Mouse (Mus musculus): Measurements from ENCODE around the gene Ap5s1. TPM values are rescaled to one million over a fixed set of nuclear protein-coding genes. Genes with fewer than 3 reads are reported as not detected.

Ap5s1 gene
- total and polyA plus RNA-seq, 2 experiments from 2014 or later, result 37.1 to 67.6 TPM

DNA sequence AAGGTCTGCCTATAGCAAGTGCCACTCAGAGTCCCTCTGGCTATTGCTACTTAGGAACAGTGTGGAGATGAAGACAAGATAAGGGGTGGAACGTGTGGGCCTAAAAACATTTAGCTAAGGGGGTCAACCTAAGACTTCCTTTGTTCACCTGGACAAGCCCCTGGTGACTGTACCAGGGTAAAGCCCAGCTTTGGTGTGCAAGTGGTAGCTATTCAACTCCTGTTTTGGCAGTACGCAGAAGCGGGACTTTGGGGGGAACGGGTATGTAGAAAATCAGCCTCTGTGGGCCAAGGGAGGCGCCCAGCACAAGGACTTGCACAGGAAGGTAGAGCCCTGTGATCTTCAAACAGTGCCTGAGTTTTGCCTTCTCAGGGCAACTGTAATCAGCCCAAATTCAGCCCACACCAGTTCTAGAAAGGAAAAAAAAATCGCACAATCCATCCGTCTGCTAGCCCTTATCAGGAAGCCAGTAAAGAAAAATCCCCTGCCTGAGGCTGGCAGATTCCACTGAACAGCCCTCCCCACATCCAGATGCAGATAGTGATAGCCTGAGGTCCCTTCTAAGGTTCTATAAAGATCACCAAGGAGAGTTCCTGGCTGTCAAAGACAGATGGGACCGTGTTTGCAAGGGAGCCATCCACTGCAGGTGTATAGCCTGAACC is 1.2 kb upstream of the Ap5s1 start:
- no peak overlapping the region for H3K4me3 ChIP-seq (ENCODE audit: low read length)
- H3K9me3 ChIP-seq (ENCODE audit: low read length), result no peaks in the 10 kb centered on the region
- H3K4me2 ChIP-seq (ENCODE audit: low read depth, low read length), result no peak overlapping the region
- WGBS, result 86% methylated on average over 8 of the region's 8 CpGs
- H3K27me3 ChIP-seq (ENCODE audit: insufficient read depth, low read length), result no peaks in the 10 kb centered on the region
- peaks cover 7% of the 10 kb centered on the region for H3K4me1 ChIP-seq (ENCODE audit: insufficient read depth, low read length)
- H3K9ac ChIP-seq (replicated peaks; ENCODE audit: low read length), result no peak overlapping the region
- no peak for ATAC-seq
- no peak overlapping the region for H3K27ac ChIP-seq
- DNase-seq (ENCODE audit: low spot score), result no peak
- H3K36me3 ChIP-seq (ENCODE audit: insufficient read depth, low read length), result no peaks in the 10 kb centered on the region
- TF ChIP-seq CTCF (IDR thresholded peaks at IDR 0.05; ENCODE audit: low read depth), result no peak

DNA sequence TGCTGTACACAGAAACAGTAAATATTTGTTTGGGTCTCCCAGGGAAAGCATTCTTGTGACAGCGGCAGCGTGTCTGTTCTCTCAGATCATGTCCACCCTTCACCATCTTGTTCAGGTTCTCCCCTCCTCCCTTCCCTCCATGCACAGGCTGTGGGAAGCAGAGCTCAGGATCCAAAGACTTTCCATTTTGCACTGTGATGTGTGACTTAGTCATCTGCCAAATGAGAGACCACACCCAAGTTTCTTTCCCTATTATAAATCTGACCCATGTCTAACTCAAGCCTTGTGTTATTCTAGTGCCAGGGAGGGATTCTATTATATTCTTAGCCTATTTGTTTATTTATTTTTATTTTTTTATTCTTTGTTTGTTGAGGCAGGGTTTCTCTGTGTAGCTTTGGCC is 1.5 kb downstream of the Ap5s1 start:
- H3K27me3 ChIP-seq (ENCODE audit: insufficient read depth, low read length), result no peaks in the 10 kb centered on the region
- no peaks in the 10 kb centered on the region for H3K9me3 ChIP-seq (ENCODE audit: low read length)
- H3K9ac ChIP-seq (replicated peaks; ENCODE audit: low read length), result no peak overlapping the region
- H3K4me2 ChIP-seq (ENCODE audit: low read depth, low read length), result no peak overlapping the region
- no peak for ATAC-seq
- H3K4me1 ChIP-seq (ENCODE audit: insufficient read depth, low read length), result peaks cover 11% of the 10 kb centered on the region
- WGBS, result 88% methylated on average over 2 of the region's 2 CpGs
- DNase-seq (ENCODE audit: low spot score), result no peak
- H3K4me3 ChIP-seq (ENCODE audit: low read length), result no peak overlapping the region
- no peak for TF ChIP-seq CTCF (IDR thresholded peaks at IDR 0.05; ENCODE audit: low read depth)
- peaks cover 7% of the 10 kb centered on the region; the same call in 1 of the 2 replicates for H3K36me3 ChIP-seq (ENCODE audit: insufficient read depth, low read length)
- H3K27ac ChIP-seq, result no peak overlapping the region

DNA sequence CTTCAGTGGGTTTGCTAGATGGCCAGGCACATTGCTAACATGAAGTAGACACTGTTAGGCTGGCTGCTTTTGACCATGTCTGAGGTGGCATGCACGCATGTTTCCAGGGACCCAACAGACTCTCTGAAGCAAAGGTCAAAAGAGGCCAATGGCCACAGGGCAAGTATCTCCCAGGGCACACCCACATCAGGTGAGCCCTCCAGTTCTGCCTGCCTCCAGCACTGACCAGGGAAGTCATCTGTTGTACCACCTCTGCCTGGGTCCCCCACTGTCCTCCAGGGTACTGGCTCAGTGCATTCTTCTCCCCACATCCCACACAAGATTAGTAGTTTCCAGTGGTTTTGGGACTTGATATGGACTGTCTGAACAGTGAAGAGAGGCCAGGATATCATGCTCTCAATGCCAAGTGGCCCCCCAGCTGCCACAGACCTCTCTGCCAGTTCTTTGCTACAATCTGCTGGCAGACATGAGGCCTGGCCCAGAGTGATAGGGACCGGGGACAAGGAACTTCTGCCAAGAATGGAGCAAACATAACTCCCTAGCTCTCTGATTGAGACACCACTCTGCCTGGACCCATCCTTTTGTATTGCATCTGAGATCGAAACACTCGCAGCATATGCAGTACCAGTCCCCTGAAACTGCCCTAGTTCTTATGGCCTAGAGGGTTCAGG is 2.4 kb downstream of the Ap5s1 start:
- Histone ChIP-seq H3K4me3 (ENCODE audit: low read length) (peak overlapping the region; percentile 62; the same call in 1 of the 2 replicates), H3K27me3 (ENCODE audit: insufficient read depth, low read length) (no peaks in the 10 kb centered on the region), H3K9me3 (ENCODE audit: low read length) (no peaks in the 10 kb centered on the region), H3K27ac (peak overlapping the region; percentile 94), H3K4me2 (ENCODE audit: low read depth, low read length) (peak overlapping the region; percentile 74), H3K9ac (replicated peaks; ENCODE audit: low read length) (peak overlapping the region; percentile 74; the same call in 1 of the 2 replicates), H3K4me1 (ENCODE audit: insufficient read depth, low read length) (peaks cover 11% of the 10 kb centered on the region), H3K36me3 (ENCODE audit: insufficient read depth, low read length) (peaks cover 7% of the 10 kb centered on the region; the same call in 1 of the 2 replicates)
- ATAC-seq (no peak), DNase-seq (ENCODE audit: low spot score) (peak; percentile 8)
- 59% methylated on average over 4 of the region's 4 CpGs for WGBS
- TF ChIP-seq CTCF (IDR thresholded peaks at IDR 0.05; ENCODE audit: low read depth), result no peak

DNA sequence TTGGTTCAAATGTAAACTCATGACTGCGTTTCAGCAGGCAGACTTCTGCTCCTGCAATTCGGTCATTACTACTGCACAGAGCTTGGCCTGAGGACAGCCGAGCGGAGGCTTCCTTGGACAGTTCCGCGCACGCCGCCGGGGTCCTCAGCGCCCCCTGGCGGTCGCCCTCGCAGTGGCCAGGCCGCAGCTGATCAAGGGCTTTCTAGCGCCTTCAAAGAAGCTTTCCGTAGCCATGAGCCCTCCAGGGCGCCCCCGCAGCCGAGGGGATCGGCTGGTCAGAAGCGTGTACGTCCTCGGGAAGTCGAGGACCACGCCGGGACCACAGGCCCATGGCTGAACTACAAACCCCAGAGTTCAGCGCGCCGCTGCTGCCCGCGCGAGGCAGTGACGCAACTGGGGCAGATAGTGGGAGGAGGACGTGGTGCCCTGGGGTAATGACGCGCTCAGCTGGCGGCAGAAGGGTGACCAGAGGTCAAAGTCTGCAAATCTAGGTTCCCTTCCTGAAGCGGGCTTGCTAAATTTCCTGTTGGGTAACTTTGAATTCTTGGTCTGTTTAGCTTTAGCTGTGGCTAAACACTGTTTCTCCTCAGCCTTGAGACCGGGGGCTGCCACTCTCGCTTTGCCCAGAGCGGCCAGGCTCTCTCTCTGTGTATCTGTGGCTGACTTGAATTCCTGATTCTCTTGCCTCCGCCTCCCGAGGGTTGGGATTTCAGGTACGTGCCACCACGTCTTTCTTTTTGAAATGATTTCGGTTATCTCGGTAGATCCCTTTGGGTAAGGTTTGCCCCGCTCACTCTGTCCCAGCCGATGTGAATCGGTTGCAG is 3.3 kb downstream of the Ap5s1 start:
- Histone ChIP-seq H3K4me1 (ENCODE audit: insufficient read depth, low read length) (peaks cover 11% of the 10 kb centered on the region), H3K4me2 (ENCODE audit: low read depth, low read length) (peak overlapping the region; percentile 74), H3K9ac (replicated peaks; ENCODE audit: low read length) (peak overlapping the region; percentile 74), H3K27me3 (ENCODE audit: insufficient read depth, low read length) (no peaks in the 10 kb centered on the region), H3K27ac (peak overlapping the region; percentile 94), H3K36me3 (ENCODE audit: insufficient read depth, low read length) (peaks cover 7% of the 10 kb centered on the region; the same call in 1 of the 2 replicates), H3K4me3 (ENCODE audit: low read length) (peak overlapping the region; percentile 62), H3K9me3 (ENCODE audit: low read length) (no peaks in the 10 kb centered on the region)
- WGBS, result under 1% methylated on average over 50 of the region's 50 CpGs
- peak; percentile 96 for DNase-seq (ENCODE audit: low spot score)
- ATAC-seq, result peak; percentile 98
- TF ChIP-seq CTCF (IDR thresholded peaks at IDR 0.05; ENCODE audit: low read depth), result peak; percentile 97

DNA sequence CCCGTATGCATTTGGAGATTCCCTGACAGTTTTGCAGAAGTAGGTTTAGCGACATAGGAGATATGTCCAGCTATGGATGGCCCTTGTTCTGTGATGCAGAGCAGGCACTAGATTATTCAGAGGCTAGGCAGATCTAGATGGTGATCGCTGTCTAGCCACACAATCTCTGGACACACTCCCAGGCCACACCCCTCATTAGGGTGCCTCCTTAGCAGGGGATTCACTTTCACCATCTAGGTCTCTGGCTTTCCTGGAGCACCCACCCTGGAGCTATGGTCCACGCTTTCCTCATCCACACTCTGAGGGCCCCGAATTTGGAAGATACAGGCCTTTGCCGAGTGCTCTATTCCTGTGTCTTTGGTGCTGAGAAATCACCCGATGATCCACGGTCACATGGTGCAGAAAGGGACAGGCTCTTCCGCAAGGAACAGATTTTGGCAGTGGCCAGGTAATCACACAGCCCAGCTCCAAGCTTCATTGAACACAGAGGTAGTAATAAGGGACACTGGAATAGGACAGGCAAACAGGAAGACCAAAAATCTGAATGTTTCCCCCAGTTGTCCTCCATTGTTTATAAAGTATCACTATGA is 4.2 kb downstream of the Ap5s1 start:
- WGBS, result 50% methylated on average over 9 of the region's 9 CpGs
- peak overlapping the region; percentile 74 for H3K4me2 ChIP-seq (ENCODE audit: low read depth, low read length)
- no peaks in the 10 kb centered on the region for H3K9me3 ChIP-seq (ENCODE audit: low read length)
- peaks cover 7% of the 10 kb centered on the region; the same call in 1 of the 2 replicates for H3K36me3 ChIP-seq (ENCODE audit: insufficient read depth, low read length)
- H3K9ac ChIP-seq (replicated peaks; ENCODE audit: low read length), result peak overlapping the region; percentile 74
- H3K27ac ChIP-seq, result peak overlapping the region; percentile 94
- H3K27me3 ChIP-seq (ENCODE audit: insufficient read depth, low read length), result no peaks in the 10 kb centered on the region
- peaks cover 11% of the 10 kb centered on the region for H3K4me1 ChIP-seq (ENCODE audit: insufficient read depth, low read length)
- DNase-seq (ENCODE audit: low spot score) (peak; percentile 21), ATAC-seq (no peak)
- no peak for TF ChIP-seq CTCF (IDR thresholded peaks at IDR 0.05; ENCODE audit: low read depth)
- peak overlapping the region; percentile 62 for H3K4me3 ChIP-seq (ENCODE audit: low read length)

DNA sequence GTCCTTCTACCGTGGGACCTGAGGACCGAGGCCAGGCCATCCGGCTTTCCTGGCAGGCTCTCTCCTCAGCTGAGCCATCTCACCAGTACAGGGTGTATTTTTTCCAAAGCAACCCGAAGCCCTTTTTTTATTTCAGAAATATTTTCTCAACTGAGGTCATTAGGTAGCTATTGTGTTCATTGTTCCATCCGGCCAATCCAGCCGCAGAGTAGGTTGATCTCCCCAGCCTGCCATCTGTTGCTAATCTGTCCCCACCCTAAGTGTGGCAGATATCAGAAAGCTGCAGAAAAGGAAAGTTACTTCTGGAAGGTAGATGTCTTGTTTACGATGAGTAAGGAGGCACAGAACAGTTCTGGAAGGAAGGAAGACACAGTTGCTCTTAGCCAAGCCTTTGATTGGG is 6.9 kb downstream of the Ap5s1 start:
- Histone ChIP-seq H3K27me3 (ENCODE audit: insufficient read depth, low read length) (no peaks in the 10 kb centered on the region), H3K9ac (replicated peaks; ENCODE audit: low read length) (no peak overlapping the region), H3K27ac (no peak overlapping the region), H3K4me3 (ENCODE audit: low read length) (no peak overlapping the region), H3K4me1 (ENCODE audit: insufficient read depth, low read length) (peaks cover 11% of the 10 kb centered on the region), H3K4me2 (ENCODE audit: low read depth, low read length) (no peak overlapping the region), H3K9me3 (ENCODE audit: low read length) (no peaks in the 10 kb centered on the region), H3K36me3 (ENCODE audit: insufficient read depth, low read length) (peaks cover 7% of the 10 kb centered on the region; the same call in 1 of the 2 replicates)
- no peak for DNase-seq (ENCODE audit: low spot score)
- TF ChIP-seq CTCF (IDR thresholded peaks at IDR 0.05; ENCODE audit: low read depth), result no peak
- 73% methylated on average over 7 of the region's 7 CpGs for WGBS
- ATAC-seq, result no peak

Measured in hindbrain, postnatal 0 days (tissue).